Mouse (Mus musculus) R1 (cell line): ENCODE measurements around the gene Fat3.
A peak's percentile ranks its signal among the peaks of the same experiment; 100 is the strongest.

ENCODE experiments used
- DNase-seq: peaks from one replicate; pipeline ENCODE4 v3.0.0-alpha.2; 2018; ENCODE audit warnings: low read depth, low spot score

Gene Fat3

GRCm38 (mm10) chr9:16144684-16145083, 356.4 kb downstream of the Fat3 start:
- DNase-seq: no peak

GRCm38 (mm10) chr9:16139300-16139699, 361.8 kb downstream of the Fat3 start:
- no peak for DNase-seq

- DNase-seq: no peak
Measured at GRCm38 (mm10) chr9:16133098-16133497, 368.0 kb downstream of the Fat3 start.

- DNase-seq: no peak
Measured at GRCm38 (mm10) chr9:16132594-16132993, 368.5 kb downstream of the Fat3 start.

- no peak for DNase-seq
Measured at GRCm38 (mm10) chr9:16121756-16122155, 379.3 kb downstream of the Fat3 start.

- DNase-seq: no peak
Measured at GRCm38 (mm10) chr9:16114821-16115485, 386.1 kb downstream of the Fat3 start.

- DNase-seq: no peak
Measured at GRCm38 (mm10) chr9:16113936-16114642, 387.0 kb downstream of the Fat3 start.

- DNase-seq: no peak
Measured at GRCm38 (mm10) chr9:16107900-16108299, 393.2 kb downstream of the Fat3 start.

GRCm38 (mm10) chr9:16107386-16107785, 393.7 kb downstream of the Fat3 start:
- DNase-seq: no peak

- no peak for DNase-seq
Measured at GRCm38 (mm10) chr9:16098553-16098952, 402.5 kb downstream of the Fat3 start.

GRCm38 (mm10) chr9:16093047-16093668, 407.9 kb downstream of the Fat3 start:
- no peak for DNase-seq

GRCm38 (mm10) chr9:16092051-16092967, 408.8 kb downstream of the Fat3 start:
- no peak for DNase-seq

- DNase-seq: no peak
Measured at GRCm38 (mm10) chr9:16079292-16079691, 421.8 kb downstream of the Fat3 start.

- peak; percentile 8 for DNase-seq
Measured at GRCm38 (mm10) chr9:16074664-16075063, 426.4 kb downstream of the Fat3 start.

GRCm38 (mm10) chr9:16074116-16074515, 427.0 kb downstream of the Fat3 start:
- DNase-seq: no peak

GRCm38 (mm10) chr9:16063447-16063846, 437.6 kb downstream of the Fat3 start:
- DNase-seq: no peak

- no peak for DNase-seq
Measured at GRCm38 (mm10) chr9:16062472-16062871, 438.6 kb downstream of the Fat3 start.

- no peak for DNase-seq
Measured at GRCm38 (mm10) chr9:16046686-16047085, 454.4 kb downstream of the Fat3 start.

GRCm38 (mm10) chr9:16037375-16037774, 463.7 kb downstream of the Fat3 start:
- DNase-seq: no peak

- DNase-seq: no peak
Measured at GRCm38 (mm10) chr9:16036346-16036745, 464.7 kb downstream of the Fat3 start.

GRCm38 (mm10) chr9:16029715-16030285, 471.3 kb downstream of the Fat3 start:
- no peak for DNase-seq
